Mouse (Mus musculus): ENCODE data around the gene Dennd5a.
"Not testable (repeated sequence)": the region's sequence is repeated elsewhere in the genome, so short reads cannot be mapped to it uniquely, and the experiment has no call there.

The Dennd5a gene

GRCm38 (mm10) chr7:109959716-109960612 is at the start of gene Dennd5a:
TSS of gene Dennd5a (minus strand) at chr7:109960470.
- peak; percentile 66 for DNase-seq (ENCODE audit: low read depth, low spot score)

GRCm38 (mm10) chr7:110009084-110009483 is 48.8 kb upstream of the Dennd5a start:
- no peak for DNase-seq (ENCODE audit: low read depth, low spot score)

GRCm38 (mm10) chr7:110008513-110008912 is 48.2 kb upstream of the Dennd5a start:
- no peak for DNase-seq (ENCODE audit: low read depth, low spot score)

DNA sequence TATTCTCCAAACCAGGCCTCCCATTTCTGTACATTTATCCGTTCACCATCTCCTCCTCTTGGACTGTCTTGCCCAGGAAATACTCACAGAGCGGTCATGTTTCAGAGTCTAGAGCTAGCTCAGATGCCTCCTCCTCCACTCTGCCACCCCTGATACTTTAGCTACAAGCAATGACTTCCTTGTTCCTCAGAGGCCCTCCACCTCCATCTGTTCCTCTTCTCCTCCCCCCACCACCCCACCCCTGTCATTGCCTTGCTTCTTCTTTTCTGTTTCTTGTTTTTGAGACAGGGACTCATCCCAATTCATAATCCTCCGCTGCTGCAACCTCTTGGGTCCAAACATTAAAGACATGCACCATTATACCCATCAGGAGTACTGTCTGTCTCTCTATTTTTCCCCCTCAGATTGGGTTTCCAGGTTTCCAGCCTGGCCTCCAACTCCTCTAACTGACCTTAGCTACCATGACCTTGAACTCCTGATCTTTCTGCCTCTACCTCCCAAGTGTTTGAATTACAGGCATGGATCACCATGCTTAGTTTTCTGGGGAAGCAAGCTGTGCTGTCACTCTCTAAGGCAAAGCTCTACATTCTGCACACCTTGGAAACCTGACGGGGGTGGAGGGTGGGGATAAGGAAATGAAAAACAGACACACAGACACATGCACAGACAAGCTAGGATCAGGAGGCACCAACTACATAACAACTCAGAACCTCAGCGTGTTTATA is 46.4 kb upstream of the Dennd5a start:
- no peak for DNase-seq (ENCODE audit: low read depth, low spot score)

DNA sequence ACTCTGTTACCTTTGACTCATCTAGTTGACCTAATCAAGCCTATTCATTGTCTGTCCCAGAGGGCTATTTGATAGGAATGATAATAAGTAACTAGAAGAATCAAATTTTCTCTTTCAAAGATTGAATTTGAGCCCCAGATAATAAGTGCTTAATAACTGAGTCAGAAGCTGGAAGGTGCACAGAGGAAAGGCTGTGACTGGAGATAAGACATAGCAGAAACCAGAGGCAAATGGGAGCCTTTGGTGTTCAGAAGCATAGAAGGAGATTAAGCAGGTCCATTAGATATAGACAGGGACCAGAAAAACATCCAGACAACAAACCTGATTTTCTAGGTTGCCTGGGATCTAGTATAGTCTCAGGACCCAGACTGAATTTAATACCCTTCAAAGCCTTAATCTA is 45.7 kb upstream of the Dennd5a start:
- DNase-seq (ENCODE audit: low read depth, low spot score) = no peak

DNA sequence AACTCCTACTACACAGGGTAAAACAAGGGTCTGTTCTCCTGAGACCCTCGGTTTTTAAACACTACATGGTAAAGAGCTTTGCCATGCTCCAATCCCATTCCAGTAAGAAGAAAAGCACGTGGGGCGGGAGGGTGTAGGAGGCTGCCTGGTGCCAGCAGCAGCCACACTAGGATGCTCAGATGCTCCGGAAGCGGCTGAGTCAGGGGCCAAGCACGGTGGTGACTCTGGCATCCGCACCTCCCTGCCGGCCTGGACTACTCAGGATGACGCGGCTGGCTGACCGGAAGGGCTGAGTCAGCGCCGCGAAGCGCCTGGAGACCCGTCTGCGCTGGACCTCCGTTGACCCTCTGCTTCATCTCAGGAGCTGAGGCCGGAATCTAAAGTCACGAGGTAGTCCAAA is 42.7 kb upstream of the Dennd5a start:
- DNase-seq (ENCODE audit: low read depth, low spot score) = no peak

DNA sequence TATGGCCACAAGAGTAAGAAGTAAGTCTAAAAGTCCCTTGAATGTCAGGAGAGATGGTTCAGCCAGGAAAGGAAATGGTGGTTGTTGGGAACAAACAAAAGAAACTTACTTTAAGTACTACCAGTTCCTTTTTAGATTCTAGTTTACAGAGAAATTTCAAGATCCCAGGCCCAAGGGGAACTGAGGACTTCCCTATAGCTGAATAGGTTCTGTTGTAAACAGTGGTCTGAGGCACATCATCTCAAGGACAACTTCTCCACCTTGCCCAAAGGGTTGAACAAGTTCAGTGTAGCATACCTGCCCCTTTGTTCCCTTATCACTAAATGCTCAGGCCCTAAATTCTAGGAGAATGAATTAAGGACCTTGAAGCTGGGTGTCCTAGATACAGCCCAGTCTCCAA is 41.8 kb upstream of the Dennd5a start:
- DNase-seq (ENCODE audit: low read depth, low spot score) = no peak

DNA sequence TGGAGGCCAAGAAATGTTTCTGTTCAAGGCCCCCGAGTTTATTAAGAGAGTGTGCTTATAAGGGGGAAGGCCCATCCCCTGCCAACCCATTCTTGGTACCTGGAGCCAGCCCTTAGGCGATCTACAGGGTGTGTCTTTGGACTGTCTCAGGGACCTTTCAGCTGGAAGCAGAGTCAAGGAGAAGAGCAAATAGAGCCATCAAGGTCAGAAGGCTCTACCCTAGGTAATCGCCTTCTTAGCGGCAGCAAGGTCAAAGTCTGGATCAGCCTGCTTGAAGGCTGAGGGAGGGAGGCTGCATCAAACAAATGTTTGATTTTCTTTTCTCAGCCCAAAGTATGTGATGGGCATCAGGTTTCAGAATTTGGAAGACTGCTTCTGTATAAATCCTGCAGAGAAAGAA is 38.1 kb upstream of the Dennd5a start:
- DNase-seq (ENCODE audit: low read depth, low spot score) = no peak

DNA sequence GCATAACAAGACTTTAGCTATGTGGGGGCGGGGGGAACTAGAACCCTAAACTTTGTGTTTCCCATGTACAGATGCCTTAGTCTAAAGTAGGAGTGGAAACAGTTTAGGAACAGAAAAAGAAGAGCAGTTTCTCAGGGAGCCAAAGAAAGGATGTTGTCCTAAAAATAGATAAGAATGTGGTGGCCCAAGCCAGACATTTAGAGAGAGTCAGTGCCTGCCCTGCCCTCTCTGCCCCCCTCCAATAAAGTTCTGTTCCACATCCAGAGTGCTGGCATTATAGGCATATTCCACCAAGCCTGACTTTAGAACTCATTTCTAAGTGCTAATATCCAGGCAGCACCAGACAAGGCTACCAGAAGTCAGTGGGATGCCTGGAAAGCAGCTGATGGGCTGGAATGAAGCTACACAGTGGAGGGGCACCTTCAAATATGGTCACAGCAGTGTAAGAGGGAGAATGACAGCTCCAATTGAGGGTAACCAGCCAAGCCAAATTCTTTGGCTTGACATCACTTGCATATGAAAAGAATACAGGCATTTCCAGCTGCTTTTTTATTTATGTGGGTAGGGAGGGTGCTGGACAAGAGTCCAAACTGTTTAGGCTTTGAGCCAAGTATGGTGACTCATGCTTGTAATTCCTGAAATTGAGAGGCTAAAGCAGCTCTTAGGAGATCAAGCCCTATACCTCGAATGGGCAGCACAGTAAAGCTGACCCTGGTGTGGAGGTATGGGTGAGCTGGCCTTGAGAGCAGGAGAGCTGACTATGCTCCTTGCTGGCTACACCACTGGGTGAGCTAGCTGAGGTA is 33.1 kb upstream of the Dennd5a start:
- no peak for DNase-seq (ENCODE audit: low read depth, low spot score)

GRCm38 (mm10) chr7:109991286-109991685 is 31.0 kb upstream of the Dennd5a start:
- DNase-seq (ENCODE audit: low read depth, low spot score) = no peak

- peak; percentile 42 for DNase-seq (ENCODE audit: low read depth, low spot score)
These were observed 26.5 kb upstream of the Dennd5a start, which contains the start of gene Tmem41b for GRCm38 (mm10) chr7:109986775-109987174. TSS of gene Tmem41b (minus strand) at chr7:109986929.

DNA sequence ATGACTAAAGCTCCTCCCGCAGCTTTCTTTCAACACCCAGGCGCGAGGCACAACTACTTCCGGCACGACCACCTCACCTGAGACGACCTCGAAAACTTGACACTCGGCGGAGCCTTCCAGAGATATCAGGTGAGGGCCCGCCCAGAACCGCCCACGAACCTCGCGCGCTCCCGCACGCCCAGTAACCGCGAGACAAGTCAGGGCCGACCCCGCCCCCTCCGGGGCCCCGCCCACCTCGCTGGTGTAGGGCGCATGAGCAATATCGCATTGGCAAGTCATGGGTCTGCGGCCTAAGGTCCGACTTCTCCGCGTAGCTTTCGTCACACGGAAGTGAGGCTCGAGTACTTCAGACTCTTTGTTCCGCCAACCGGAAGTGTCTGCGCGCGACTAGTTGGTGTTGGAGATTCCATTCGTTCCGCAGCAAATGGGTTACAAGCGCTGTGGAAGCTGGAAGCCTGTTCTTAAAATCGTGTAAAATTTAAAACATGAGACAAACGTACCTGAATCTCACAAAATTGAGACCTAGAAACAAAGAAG is 25.9 kb upstream of the Dennd5a start:
- peak; percentile 99 for DNase-seq (ENCODE audit: low read depth, low spot score)

DNA sequence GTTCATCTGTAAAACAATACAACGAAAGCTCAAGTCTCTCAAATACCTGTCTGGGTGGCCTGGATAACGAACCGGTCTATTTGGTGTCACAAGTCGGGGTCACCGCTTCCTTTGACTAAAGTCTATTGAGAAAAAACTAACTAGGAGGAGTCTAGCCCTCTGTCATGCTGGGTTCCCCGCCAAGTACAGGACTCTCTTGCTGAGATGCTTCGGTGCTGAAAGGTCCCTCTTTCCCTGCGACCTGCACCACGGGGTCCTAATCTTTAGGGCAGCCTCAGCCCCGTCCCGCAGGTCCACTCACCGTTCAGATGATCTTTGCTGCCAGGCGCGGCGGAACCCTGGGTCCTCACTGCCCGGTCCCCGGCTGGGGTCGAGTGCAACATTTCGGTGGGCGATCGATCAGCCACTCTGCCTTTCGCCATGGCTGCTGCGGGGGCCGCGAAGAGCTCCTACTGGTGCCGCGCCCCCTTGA is 25.4 kb upstream of the Dennd5a start:
- peak; percentile 43 for DNase-seq (ENCODE audit: low read depth, low spot score)

DNA sequence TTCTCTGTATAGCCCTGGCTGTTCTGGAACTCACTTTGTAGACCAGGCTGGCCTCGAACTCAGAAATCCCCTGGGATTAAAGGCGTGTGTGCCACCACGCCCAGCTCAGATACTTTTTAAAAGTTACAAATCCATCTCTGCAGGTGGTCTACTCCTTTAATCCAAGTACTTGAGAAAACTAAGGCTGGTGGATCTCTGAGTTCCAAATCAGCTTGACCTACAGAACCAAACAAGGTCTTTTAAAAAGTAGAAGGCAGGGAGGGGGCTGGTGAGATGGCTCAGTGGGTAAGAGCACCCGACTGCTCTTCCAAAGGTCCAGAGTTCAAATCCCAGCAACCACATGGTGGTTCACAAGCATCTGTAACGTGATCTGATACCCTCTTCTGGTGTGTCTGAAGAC is 24.3 kb upstream of the Dennd5a start:
- not testable (repeated sequence) for DNase-seq (ENCODE audit: low read depth, low spot score)

DNA sequence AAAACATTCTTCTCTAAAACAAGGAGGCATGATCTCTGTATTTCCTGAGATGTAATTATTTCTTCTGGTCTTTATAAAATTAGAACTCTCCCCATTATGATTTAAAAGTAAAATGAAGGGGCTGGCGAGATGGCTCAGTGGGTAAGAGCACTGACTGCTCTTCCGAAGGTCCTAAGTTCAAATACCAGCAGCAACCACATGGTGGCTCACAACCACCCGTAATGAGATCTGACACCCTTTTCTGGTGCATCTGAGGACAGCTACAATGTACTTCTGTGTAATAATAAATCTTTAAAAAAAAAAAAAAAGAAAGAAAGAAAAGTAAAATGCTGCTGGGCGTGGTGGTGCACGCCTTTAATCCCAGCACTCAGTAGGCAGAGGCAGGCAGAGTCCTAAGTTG is 16.9 kb upstream of the Dennd5a start:
- DNase-seq (ENCODE audit: low read depth, low spot score) = not testable (repeated sequence)

- no peak for DNase-seq (ENCODE audit: low read depth, low spot score)
These were observed 15.9 kb upstream of the Dennd5a start for GRCm38 (mm10) chr7:109975966-109976715.

DNA sequence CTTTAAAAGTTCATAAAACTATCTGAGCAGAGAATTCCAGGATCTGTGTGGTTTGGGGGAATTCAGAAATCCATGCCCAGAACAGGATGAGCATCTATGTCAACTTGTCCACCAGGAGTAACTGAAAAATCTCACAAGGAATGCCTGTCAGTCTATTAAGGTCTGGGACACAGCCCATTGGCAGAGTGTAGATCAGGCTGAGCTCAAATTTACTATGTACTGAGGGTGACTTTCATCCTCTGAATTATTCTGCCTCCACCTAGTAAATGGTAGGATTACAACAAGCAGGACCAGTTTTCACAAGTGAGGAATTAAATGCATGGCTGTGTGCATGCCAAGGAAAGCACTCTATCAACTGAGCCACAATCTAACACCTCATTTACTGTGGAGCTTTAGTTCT is 9.3 kb upstream of the Dennd5a start:
- DNase-seq (ENCODE audit: low read depth, low spot score) = no peak

DNA sequence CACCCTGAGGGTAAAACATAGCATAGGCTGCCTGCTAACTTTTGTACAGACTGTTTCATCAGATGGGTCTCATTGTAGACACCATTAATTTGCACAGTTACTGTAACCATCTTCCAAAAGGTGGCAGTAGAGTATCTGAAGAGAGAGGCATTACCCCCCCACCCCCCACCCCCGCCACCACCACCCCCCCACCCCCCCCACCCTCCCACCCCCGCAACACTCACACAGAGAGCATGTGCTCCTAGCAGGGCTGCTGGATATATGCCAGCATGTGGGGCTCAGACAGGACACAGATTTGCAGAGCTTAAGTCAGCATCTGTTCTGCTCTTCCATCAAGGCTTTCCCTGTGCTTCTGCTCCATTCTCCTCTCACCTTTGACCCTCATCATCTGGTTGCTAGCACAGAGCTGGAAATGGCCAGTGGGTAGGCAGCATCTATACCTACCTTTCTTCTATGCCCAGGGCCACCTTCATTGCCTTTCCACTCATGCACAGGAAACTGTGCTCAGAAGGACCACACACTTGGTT is 8.7 kb upstream of the Dennd5a start:
- no peak for DNase-seq (ENCODE audit: low read depth, low spot score)

GRCm38 (mm10) chr7:109967805-109968579 is 7.7 kb upstream of the Dennd5a start:
- DNase-seq (ENCODE audit: low read depth, low spot score) = no peak

GRCm38 (mm10) chr7:109965658-109966057 is 5.4 kb upstream of the Dennd5a start:
- DNase-seq (ENCODE audit: low read depth, low spot score) = no peak

Data from CD4-positive helper T cell, adult 2 months (primary cell).